Comparison of ENCODE assay signal across 8 mouse cellular contexts in genomic region chr1:127774501-127774880, GRCm38 (mm10). TPM values are rescaled to one million over a fixed set of nuclear protein-coding genes. Genes with fewer than 3 reads are reported as not detected.
DNase-seq lines count a peak whose midpoint lies in the region; ATAC-seq and TF ChIP-seq lines count a peak whose summit lies in the region.

No protein-coding gene starts in this region.

- no peak for DNase-seq in heart, adult 2 months
- no peak for DNase-seq in heart, adult 9 months (ENCODE audit: low spot score in 2 of 2)
- DNase-seq in fibroblast of lung, adult 2 months (ENCODE audit: low read depth), result peak; percentile 19
- DNase-seq in embryo, embryonic 10 days (ENCODE audit: low spot score), result no peak
- no peak for DNase-seq in layer of hippocampus, adult 11-12 months (ENCODE audit: low spot score)

- peak overlapping the region; percentile 98 for H3K4me3 ChIP-seq in heart, adult 2 months
- H3K4me3 ChIP-seq in ES-Bruce4 (ENCODE audit: low read depth, low read length), result peak overlapping the region; percentile 97
- peak overlapping the region; percentile 81 for H3K4me3 ChIP-seq in intestine, embryonic 15.5 days (replicated peaks)
- peak overlapping the region; percentile 97 for H3K4me3 ChIP-seq in macrophage (ENCODE audit: inconsistent target)

- H3K9ac ChIP-seq in heart, adult 2 months (ENCODE audit: low read depth, low read length), result peak overlapping the region; percentile 73
- peak overlapping the region; percentile 99 for H3K9ac ChIP-seq in ES-Bruce4 (ENCODE audit: low read depth, poor library complexity, severe bottlenecking)
- H3K9ac ChIP-seq in intestine, embryonic 15.5 days, result peak overlapping the region; percentile 87

- no peak for TF ChIP-seq POLR2A in heart, adult 2 months (IDR thresholded peaks at IDR 0.05; ENCODE audit: insufficient read depth, low read depth, low read length)
- no peak for TF ChIP-seq POLR2A in ES-Bruce4 (IDR thresholded peaks at IDR 0.05; ENCODE audit: insufficient read depth, low read length)

- intact Hi-C loops in heart, adult 2 months (cut with DNase I), result loop anchor here (5.0 to 10.0 kb wide), 3 partner anchors 93 to 570 kb away; partner anchors contain the start of genes Mgat5, R3hdm1, Rab3gap1 and Zranb3

- no peak for TF ChIP-seq EP300 in heart, adult 2 months (IDR thresholded peaks at IDR 0.05; ENCODE audit: insufficient read depth, low read depth, low read length)
- no peak for TF ChIP-seq EP300 in ES-Bruce4 (IDR thresholded peaks at IDR 0.05; ENCODE audit: insufficient read depth, low read depth, low read length)

- H3K4me1 ChIP-seq in heart, adult 2 months (ENCODE audit: control insufficient read depth, insufficient read depth, low read length), result peaks cover 3% of the 10 kb centered on the region
- peaks cover 2% of the 10 kb centered on the region for H3K4me1 ChIP-seq in ES-Bruce4 (ENCODE audit: control insufficient read depth, insufficient read depth, low read length)
- H3K4me1 ChIP-seq in intestine, embryonic 15.5 days (replicated peaks), result no peaks in the 10 kb centered on the region

- WGBS in heart, adult 2 months, result 1% methylated on average over 31 of the region's 31 CpGs
- under 1% methylated on average over 31 of the region's 31 CpGs for WGBS in intestine, embryonic 15.5 days
- 2% methylated on average over 31 of the region's 31 CpGs for WGBS in macrophage (ENCODE audit: missing documents)

- TF ChIP-seq CTCF in heart, adult 2 months (IDR thresholded peaks at IDR 0.05), result no peak
- no peak for TF ChIP-seq CTCF in ES-Bruce4 (IDR thresholded peaks at IDR 0.05; ENCODE audit: low read depth, low read length)

- H3K9me3 ChIP-seq in ES-Bruce4 (replicated peaks; ENCODE audit: control insufficient read depth, insufficient read depth, low read length, poor library complexity, severe bottlenecking), result no peaks in the 10 kb centered on the region
- no peaks in the 10 kb centered on the region for H3K9me3 ChIP-seq in intestine, embryonic 15.5 days

- H3K36me3 ChIP-seq in heart, adult 2 months (ENCODE audit: control insufficient read depth, insufficient read depth, low read length), result peaks cover 20% of the 10 kb centered on the region
- H3K36me3 ChIP-seq in ES-Bruce4 (ENCODE audit: control insufficient read depth, insufficient read depth, low read length, poor library complexity, severe bottlenecking) (peaks cover 11% of the 10 kb centered on the region), macrophage (ENCODE audit: inconsistent target) (no peaks in the 10 kb centered on the region)
- no peaks in the 10 kb centered on the region for H3K36me3 ChIP-seq in intestine, embryonic 15.5 days

- H3K4me2 ChIP-seq in intestine, embryonic 15.5 days (replicated peaks), result peak overlapping the region; percentile 59

- peaks cover 2% of the 10 kb centered on the region; the same call in 1 of the 2 replicates for H3K79me2 ChIP-seq in heart, adult 2 months (replicated peaks; ENCODE audit: control insufficient read depth, insufficient read depth, low read length)
- peaks cover 63% of the 10 kb centered on the region for H3K79me2 ChIP-seq in macrophage (ENCODE audit: inconsistent target)

- H3K27me3 ChIP-seq in heart, adult 2 months (ENCODE audit: control insufficient read depth, insufficient read depth, low read length), result no peaks in the 10 kb centered on the region
- no peaks in the 10 kb centered on the region for H3K27me3 ChIP-seq in ES-Bruce4 (ENCODE audit: control insufficient read depth, insufficient read depth, low read length, poor library complexity, severe bottlenecking)
- H3K27me3 ChIP-seq in intestine, embryonic 15.5 days (replicated peaks), result no peaks in the 10 kb centered on the region

- H3K27ac ChIP-seq in heart, adult 2 months, result peak overlapping the region; percentile 98
- H3K27ac ChIP-seq in ES-Bruce4 (ENCODE audit: insufficient read depth, low read length), result peak overlapping the region; percentile 17; the same call in 1 of the 2 replicates
- peak overlapping the region; percentile 92 for H3K27ac ChIP-seq in intestine, embryonic 15.5 days
- H3K27ac ChIP-seq in macrophage, result peak overlapping the region; percentile 86

- peak; percentile 48 for ATAC-seq in intestine, embryonic 15.5 days

RNA-seq across cellular contexts. Expression of gene Ccnt2, which starts 0.5 kb away (rescaled TPM):
- total RNA-seq in heart, adult 2 months (2021), result 10 to 100 TPM; 20.6 to 21.6 TPM
- polyA plus RNA-seq in heart, adult 2 months (2012; rRNA removed), result 17.2 and 33.6 TPM in 2 replicates
- 115 and 120 TPM in 2 replicates for polyA plus RNA-seq in ES-Bruce4 (2011; ENCODE audit: insufficient read depth, insufficient read length, low read depth, missing spikeins)
- 57.1 and 57.7 TPM in 2 replicates for polyA plus RNA-seq in intestine, embryonic 15.5 days (2015; fragmentation: Nextera tagmentation; extraction: Ambion mirVana)
- 100 to 1,000 TPM; 213 to 406 (median 340) TPM for total RNA-seq in macrophage (2018; cell fraction: chromatin; rRNA removed)
- 10 to 100 TPM in 24 of 26 experiments, 1 to 10 TPM in 2; 8.9 to 27.6 (median 15.0) TPM for total RNA-seq in macrophage (2018; cell fraction: cytosol; rRNA removed)
- 100 to 1,000 TPM; 157 to 337 (median 214) TPM for total RNA-seq in macrophage (2018; cell fraction: nucleus; rRNA removed)
- 16.3 to 29.4 TPM (median 17.5 TPM) in 3 replicates for polyA plus RNA-seq in macrophage (2018)

RNA-seq across cellular contexts. Expression of gene Acmsd, which starts 45.3 kb away (rescaled TPM):
- total RNA-seq in heart, adult 2 months (2021), result under 1 TPM; 0.10 to 0.43 TPM
- 0.08 TPM in 1 of 2 replicates, not detected in the other for polyA plus RNA-seq in heart, adult 2 months (2012; rRNA removed)
- polyA plus RNA-seq in ES-Bruce4 (2011; ENCODE audit: insufficient read depth, insufficient read length, low read depth, missing spikeins) (not detected in 2 replicates), macrophage (2018) (not detected in 3 replicates)
- polyA plus RNA-seq in intestine, embryonic 15.5 days (2015; fragmentation: Nextera tagmentation; extraction: Ambion mirVana), result 0.15 and 0.28 TPM in 2 replicates
- total RNA-seq in macrophage (2018; cell fraction: chromatin; rRNA removed), result not detected
- total RNA-seq in macrophage (2018; cell fraction: cytosol; rRNA removed), result not detected
- not detected for total RNA-seq in macrophage (2018; cell fraction: nucleus; rRNA removed)

Comparison
In these comparisons a context has a peak if more than half of its experiments do, and no peak if none do; other contexts are left out.
1. H3K27ac ChIP-seq: peak in every context shown above with its lines; median percentile 98 in heart, adult 2 months; 92 in intestine, embryonic 15.5 days; 86 in macrophage; 17 in ES-Bruce4.